Mouse (Mus musculus) kidney, adult 9 months (tissue): ENCODE data around the gene Aqp9.
A peak's percentile ranks its signal among the peaks of the same experiment; 100 is the strongest.

Experiments used
- DNase-seq: peaks from one replicate; pipeline ENCODE4 v3.0.0; 2022

The Aqp9 gene

GRCm38 (mm10) chr9:71166871-71167465, 1.5 kb downstream of the Aqp9 start:
- no peak for DNase-seq

DNA sequence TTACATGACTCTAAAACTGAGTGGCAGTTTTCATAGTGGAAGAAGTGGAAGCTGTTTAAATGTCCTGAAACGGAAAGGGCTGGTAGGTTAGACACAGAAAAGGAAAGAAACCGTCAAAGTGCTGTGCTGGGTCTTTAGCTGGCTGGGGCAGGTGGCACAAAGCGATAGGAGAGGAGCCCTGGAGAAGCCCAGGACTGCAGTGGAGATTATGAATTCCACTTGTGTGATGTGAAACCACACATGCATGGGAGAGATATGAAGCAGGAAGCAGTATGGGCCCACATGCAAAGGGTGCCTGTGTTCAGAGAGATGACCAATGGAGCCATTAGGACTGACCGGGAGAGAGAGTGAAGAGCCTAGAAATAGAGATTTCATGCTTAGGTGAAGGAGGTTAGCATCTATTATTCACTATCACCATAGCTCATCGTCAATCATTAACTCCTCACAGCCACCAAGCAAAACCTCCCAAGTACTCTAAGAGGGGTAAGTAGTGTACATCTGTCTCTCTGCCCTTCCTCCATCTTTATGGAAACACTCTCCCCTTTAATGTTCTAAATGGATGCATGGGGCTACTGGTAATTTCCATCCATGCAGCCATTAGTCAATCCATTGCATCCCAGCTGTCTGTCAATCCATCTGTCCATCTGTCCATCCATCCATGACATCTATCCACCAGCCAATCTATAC, 2.3 kb downstream of the Aqp9 start:
- DNase-seq, result no peak

- DNase-seq, result no peak
Measured at GRCm38 (mm10) chr9:71165510-71165909, 3.0 kb downstream of the Aqp9 start.

- DNase-seq, result no peak
Measured at GRCm38 (mm10) chr9:71165061-71165460, 3.4 kb downstream of the Aqp9 start.

GRCm38 (mm10) chr9:71164353-71164752, 4.1 kb downstream of the Aqp9 start:
- DNase-seq, result no peak

- no peak for DNase-seq
Measured at GRCm38 (mm10) chr9:71162858-71163740, 5.4 kb downstream of the Aqp9 start.

DNA sequence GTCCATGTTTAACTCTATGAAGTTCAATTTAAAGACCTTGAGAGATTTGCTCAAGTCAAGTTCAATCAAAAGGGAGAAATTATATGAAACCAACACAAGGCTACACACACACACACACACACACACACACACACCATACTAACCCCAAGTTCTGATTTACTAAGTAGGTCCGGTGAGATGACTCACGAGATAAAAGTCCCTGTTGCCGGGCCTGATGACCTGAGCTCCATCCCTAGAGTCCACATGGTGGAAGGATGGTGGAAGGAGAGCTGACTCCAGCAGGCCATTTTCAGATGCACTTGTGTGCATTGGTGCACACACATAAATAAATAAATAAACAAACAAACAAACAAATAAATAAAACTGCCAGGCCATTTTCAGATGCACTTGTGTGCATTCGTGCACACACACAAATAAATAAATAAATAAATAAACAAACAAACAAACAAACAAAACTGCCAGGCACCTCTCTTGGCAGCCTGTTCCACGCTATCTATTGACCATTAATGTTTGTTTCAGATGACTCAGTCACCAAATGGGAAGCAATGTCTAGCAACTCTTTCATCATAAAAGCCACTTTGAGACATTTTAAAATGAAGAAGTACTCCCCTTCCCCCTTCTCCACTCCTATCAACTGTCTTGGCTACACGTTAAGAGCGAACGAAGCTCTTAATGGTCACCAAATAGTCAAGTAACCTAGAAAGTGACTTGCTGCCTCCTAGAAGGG, 6.2 kb downstream of the Aqp9 start:
- no peak for DNase-seq

DNA sequence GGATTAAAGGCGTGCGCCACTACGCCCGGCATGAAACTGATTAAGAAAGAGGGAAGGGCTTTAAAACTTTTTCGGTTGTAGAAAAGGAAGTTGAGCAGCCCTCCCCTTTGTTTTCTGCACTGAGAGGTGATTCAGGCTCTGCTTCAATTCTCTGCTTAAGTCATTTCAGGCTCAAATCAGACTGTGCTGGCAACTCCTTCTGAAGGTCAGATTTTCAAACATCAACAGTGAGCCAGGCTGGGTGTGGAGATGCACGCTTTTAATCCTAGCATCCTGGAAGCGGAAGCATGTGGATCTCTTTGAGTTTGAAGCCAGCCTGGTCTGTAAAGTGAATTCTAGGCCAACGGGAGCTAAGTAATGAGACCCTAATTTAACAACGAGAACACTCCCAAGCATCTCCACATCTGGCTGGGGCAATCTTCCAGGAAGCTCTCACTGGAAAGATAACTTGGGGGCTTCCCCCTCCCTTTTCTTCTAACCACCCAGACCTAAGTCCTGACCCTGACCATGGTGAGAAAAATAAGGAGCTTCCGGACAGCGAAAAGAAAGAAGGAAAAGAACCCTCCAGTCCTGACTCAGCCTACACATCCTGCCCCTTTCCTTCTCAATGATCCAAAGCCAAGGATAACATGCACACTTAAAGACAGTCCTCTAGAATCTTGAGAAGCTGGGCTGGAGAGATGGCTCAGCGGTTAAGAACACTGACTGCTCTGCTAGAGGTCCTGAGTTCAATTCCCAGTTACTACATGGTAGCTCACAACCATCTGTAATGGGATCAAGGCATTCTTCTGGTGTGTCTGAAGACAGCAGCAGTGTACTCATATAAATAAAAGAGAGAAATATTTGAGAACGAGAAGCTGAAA, 7.4 kb downstream of the Aqp9 start:
- no peak for DNase-seq

DNA sequence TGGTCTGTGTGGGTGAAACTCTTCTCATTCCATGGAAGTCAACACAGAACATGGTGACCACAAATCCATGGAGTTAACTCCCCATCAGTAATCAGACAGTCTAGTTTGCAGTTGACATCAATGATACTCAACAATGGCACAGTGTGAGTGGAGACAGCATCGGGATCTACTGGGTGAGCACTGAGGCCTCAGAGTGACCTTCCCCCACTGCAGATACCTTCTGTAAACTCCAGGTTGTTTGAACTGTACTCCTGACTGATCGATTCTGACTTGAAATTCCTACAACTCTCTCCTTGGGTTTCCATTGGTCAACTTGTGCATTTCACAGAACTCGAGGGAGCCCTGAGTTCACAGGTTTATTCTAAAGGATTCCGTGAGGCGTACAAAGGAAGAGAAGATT, 8.8 kb downstream of the Aqp9 start:
- DNase-seq, result no peak

- no peak for DNase-seq
Measured at GRCm38 (mm10) chr9:71159060-71159626, 9.3 kb downstream of the Aqp9 start.

DNA sequence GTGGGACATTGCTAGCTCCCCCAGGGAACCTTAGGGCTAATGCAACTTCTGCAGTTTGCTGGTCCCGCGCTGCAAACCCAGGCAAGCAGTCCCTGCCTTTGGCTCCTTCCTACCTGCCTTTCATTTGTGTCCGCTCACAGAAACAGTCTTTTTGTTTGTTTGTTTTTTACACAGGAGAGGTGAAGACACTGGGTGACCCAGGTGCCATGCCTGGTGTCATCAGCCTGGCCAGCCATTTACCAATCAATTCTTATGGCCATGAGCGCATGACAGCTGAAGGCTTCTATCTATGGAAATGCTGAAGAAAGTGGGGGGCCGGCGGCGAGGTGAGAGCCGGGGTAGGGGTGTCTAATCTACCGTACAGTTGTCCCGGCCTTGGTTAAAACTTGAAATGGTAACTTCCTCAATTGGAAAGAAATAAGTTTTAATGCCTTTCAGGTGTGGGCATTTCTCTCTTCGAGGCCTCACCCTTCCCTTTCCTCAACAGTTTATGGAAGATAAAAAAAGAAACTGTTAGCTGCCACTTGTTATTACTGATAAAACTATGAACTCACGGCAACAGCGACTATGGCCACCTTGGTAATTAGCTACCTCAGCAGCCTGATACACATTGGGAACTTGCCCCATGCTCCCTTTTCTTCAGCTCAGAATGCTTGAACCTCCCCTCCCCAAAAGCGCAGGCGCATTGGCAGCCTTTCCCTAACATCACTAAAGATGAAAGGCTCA, 10.4 kb downstream of the Aqp9 start:
- DNase-seq, result no peak

DNA sequence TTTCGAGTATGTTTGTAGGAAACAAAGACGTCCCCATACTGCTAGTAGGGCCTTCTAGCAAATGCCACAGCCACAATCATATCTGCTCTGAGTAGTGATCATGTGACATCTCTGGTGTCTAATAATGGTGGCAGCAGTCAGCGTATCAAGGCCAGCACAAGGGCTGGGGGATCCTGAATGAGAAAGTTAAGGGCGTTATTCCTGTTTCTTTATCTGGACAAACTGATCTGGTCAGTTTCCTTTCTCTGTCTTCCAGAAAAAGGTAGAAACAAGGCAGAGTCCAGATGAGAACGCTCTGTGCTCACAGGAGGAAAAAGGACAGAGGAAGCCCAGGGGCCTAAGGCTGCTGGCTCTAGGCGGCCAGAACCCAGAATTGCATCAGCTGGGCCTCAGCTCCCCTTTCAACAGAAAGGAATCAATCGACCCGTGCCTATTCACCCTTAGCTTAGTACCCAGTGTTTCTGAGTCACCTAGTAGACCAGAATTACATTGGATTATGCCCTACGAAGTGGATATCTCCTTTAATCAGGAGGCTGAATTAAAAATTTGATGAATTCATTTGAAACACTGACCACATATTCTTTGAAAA, 11.9 kb downstream of the Aqp9 start:
- no peak for DNase-seq

DNA sequence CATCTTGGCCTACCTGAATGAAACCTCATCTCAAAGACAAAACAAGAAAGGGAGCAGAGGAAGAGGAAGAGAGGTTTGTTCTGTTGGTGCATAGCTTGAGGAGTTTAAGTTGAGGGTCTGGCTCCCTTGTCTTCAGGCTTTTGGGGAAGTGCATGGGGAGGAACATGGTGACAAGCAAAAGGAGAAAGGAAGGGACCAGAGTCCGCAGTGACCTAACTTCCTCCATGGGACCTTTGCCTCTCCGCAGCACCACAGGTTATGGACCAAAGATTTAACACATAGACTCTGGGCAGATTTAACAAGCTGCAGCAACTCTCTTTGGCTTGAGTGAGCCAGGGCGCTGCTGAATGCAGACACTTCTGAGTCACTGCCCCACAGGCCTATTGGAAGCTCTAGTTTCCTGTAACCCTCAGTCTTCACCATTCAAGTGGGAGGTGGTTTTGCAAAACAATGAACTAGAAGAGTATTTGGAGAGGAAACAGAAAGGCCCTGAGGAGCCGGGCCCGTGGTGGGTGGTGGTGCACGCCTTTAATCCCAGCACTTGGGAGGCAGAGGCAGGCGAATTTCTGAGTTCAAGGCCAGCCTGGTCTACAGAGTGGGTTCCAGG, 13.0 kb downstream of the Aqp9 start:
- DNase-seq, result no peak

DNA sequence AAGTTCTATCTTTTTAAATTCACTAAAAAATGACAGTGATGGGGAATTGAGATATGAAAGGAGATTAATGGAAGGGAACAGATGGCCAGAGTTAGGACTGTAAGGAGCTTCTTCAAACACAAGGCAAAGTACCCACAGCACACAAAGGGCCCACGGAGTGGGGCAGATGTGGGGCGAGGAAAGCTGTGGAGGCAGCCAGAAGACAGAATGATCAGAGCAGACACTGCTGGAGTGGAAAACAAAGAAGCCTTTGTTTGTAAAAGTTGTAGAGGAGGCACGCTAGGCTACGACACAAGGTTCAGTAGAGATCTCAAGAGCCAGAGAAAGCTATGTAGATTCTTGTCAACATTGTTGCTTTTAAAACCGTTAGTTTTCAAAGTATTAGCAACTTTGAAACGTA, 17.1 kb downstream of the Aqp9 start:
- no peak for DNase-seq

DNA sequence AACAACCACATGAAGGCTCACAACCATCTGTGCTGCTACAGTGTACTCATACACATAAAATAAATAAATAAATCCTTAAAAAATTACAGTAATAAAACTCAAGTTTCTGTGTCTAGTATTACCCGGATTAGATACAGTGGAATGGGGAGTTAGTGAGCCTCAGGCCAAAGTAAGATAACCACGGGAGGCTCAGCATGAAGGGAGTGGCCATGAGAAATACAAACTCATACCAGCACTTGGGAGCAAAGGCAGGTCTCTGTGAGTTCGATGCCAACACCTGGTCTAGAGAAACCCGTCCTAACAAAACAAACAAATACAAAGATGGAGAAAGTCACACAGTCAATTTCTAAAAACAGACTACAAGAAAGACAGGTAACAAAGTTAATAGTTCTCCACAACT, 18.3 kb downstream of the Aqp9 start:
- DNase-seq, result no peak

GRCm38 (mm10) chr9:71148890-71149289, 19.6 kb downstream of the Aqp9 start:
- no peak for DNase-seq

GRCm38 (mm10) chr9:71146210-71146609, 22.3 kb downstream of the Aqp9 start:
- no peak for DNase-seq

DNA sequence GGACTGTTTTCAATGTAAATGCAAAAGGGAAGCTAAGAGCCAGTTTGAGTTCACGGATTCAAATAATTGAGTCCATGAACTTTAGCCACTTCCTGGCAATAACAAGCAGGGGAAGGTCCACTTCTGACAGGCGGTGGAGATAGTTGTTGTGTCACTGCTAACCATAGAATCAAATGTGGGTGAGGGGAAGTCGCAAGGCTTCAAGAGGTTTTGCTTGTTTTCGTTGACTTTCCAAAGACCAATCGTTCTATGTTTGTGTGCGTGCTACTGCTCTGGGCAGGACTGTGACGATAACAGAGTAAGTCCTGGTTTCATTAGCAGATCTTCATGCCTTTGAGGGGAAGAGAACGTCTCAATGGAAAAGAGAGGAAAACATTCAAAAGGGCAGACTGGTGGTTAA, 28.3 kb downstream of the Aqp9 start:
- no peak for DNase-seq

- peak; percentile 25 for DNase-seq
Measured at GRCm38 (mm10) chr9:71138936-71139335, 29.5 kb downstream of the Aqp9 start.

DNA sequence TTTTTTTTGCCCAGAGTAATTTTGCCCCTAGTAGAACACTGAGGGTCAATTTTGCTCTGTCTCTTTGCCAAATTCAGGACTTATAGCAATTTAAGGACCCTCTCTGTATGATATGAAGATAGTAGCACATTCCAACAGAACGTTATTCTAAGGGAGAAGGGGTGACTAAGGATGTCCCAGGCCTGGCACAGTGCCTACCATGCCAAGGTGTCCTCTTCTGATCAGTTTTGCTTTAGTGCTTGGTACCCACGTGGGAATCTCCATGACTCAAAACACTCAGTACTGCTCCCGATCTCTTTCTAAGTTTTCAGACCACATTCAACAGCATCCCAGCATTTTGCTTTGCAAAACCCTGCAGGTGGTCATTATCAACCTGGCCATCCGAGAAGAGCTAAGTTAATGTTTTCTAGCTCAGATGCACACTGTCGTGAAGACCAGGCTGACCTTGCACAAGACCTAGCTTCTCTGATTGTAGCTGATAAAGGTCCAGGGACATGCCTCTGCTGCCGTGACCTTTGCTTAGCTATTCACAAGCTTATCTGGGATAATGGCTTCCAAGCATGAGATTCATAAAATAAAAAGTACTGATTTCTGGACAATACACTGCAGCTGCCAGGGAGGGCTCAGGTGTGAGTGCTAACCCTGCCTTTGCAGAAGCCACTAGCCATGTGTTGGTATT, 31.1 kb downstream of the Aqp9 start:
- no peak for DNase-seq
